Mouse (Mus musculus) testis, adult 10 weeks (tissue): ENCODE measurements around the gene Rtn3. TPM values are rescaled to one million over a fixed set of nuclear protein-coding genes. Genes with fewer than 3 reads are reported as not detected.

ENCODE experiments used
- polyA plus RNA-seq: library from polyadenylated mRNA; stranded (reverse); fragments of 350-450 nt; fragmentation: Illumina TruSeq; extraction: RNeasy Lipid Tissue Mini Kit (QIAGEN cat#74804); gene quantifications from one replicate; pipeline ENCODE4 v1.2.3, GENCODE M21; 2014; ENCODE audit warnings: low read depth, low replicate concordance

Rtn3 gene
- 277 TPM for polyA plus RNA-seq

GRCm38 (mm10) chr19:7482599-7483511, at the start of gene Rtn3:
Gene Rtn3, minus strand, starts transcription at chr19:7483281.

GRCm38 (mm10) chr19:7493352-7494186, 10.5 kb upstream of the Rtn3 start, which contains the start of gene Atl3:
Gene Atl3, plus strand, starts transcription at chr19:7494040.

GRCm38 (mm10) chr19:7416834-7417735, 66.0 kb downstream of the Rtn3 start, which contains the start of gene 2700081O15Rik:
Gene 2700081O15Rik, plus strand, starts transcription at chr19:7417625.

GRCm38 (mm10) chr19:7382903-7383865, 99.9 kb downstream of the Rtn3 start, which contains the start of gene Spindoc:
Gene Spindoc, minus strand, starts transcription at chr19:7382994.

Other genes with a start within 250 kb of the Rtn3 start
- gene Naa40, start 242.1 kb downstream of the Rtn3 start, polyA plus RNA-seq: 25.5 TPM
- gene Rcor2, start 216.0 kb downstream of the Rtn3 start, polyA plus RNA-seq: 0.29 TPM
- gene Mark2, start 141.4 kb downstream of the Rtn3 start, polyA plus RNA-seq: 46.7 TPM
- 3.2 TPM for gene Spindoc, start 100.3 kb downstream of the Rtn3 start, polyA plus RNA-seq
- gene 2700081O15Rik, start 65.7 kb downstream of the Rtn3 start, polyA plus RNA-seq: 0.95 TPM
- gene Atl3, start 10.8 kb upstream of the Rtn3 start, polyA plus RNA-seq: 415 TPM
- gene Pla2g16, start 74.2 kb upstream of the Rtn3 start, polyA plus RNA-seq: 1.7 TPM
- gene Lgals12, start 123.9 kb upstream of the Rtn3 start, polyA plus RNA-seq: 0.31 TPM
- gene Hrasls5, start 129.3 kb upstream of the Rtn3 start, polyA plus RNA-seq: 437 TPM
- gene Slc22a19, start 228.0 kb upstream of the Rtn3 start, polyA plus RNA-seq: not detected